Mouse (Mus musculus) liver, postnatal 0 days (tissue): ENCODE data around the gene Espn.

Source experiments
- CTCF ChIP-seq: sonication (generic); IDR thresholded peaks from 2 replicates; pipeline ENCODE4 v1.5.1; 2016; ENCODE audit warnings: antibody characterized with exemption, low read depth
- EP300 ChIP-seq: IDR thresholded peaks from 2 replicates; pipeline ENCODE4 v1.6.1; 2016; ENCODE audit warnings: antibody characterized with exemption, low read depth, mild to moderate bottlenecking

DNA sequence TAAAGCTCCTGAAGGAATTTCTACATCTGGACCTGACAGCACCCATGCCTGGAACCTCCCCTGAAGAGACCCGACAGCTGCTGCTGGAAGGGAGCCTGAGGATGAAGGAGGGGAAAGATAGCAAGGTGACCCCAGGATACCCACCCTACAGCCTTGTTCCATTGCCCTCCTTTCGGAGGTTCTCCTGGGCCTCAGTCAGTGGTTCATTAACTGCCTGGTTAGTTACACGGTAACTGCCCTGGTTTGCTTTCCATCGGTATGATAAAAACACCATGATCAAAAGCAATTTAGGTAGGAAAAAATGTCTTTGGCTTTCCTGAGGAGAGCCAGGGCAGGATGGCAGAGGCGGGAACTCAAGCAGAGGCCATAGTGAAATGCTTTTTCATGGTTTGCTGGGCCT is 43.5 kb downstream of the Espn start:
- TF ChIP-seq CTCF = no peak
- TF ChIP-seq EP300 = no peak
